Mouse (Mus musculus) thymus, adult 2 months (tissue): ENCODE results near the gene Opcml.

Experiments
- CTCF ChIP-seq: fragments of 200-500 bp; IDR thresholded peaks from 2 replicates; pipeline ENCODE4 v1.5.1; 2012; ENCODE audit warnings: mild to moderate bottlenecking, control low read depth, low read length, moderate library complexity, borderline replicate concordance; ENCODE audit not compliant: control insufficient read depth, poor library complexity, insufficient read depth; ENCODE audit errors: extremely low read depth
- POLR2A ChIP-seq: fragments of 200-500 bp; IDR thresholded peaks from 2 replicates; pipeline ENCODE4 v1.6.1; 2012; ENCODE audit warnings: mild to moderate bottlenecking, low read length, control low read depth, moderate library complexity; ENCODE audit not compliant: control insufficient read depth, poor library complexity, insufficient read depth; ENCODE audit errors: extremely low read depth

DNA sequence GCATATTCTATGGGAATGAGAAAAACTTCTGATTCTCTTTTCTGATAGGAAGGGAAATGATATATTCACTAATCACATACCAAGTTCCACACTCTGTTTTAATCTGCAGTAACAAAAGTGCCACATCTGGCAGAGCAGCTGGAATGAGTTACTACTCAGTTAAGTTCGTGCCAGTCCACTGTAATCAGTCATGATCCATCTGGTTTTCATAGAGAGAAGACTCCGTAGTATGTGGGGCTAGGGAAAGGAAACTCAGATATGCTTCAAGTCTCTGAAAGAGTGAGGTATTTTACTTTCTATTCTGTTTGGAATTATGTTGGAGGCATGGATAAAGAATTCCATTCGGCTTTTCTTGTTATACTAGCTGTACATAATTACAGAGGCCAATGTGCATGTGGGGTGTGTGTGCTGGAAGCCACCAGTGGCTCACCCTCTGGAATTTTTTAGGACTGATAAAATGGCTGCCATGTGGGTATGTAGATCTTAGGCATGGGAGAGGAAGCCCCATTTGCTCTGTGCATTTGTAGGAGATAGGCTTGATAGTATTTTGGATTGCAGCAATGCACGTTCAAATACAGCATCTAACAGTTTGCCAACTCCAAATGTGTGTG lies 966.4 kb downstream of the Opcml start:
- TF ChIP-seq POLR2A (no peak), CTCF (no peak)
